Mouse (Mus musculus): ENCODE results near the gene Mrpl16. TPM values are rescaled to one million over a fixed set of nuclear protein-coding genes. Genes with fewer than 3 reads are reported as not detected.

The Mrpl16 gene
- total RNA-seq, 2 experiments from 2014 or later: 60.5 to 63.2 TPM

Other genes with a start within 250 kb of the Mrpl16 start
- 1 to 10 TPM; 2.5 to 3.6 TPM for gene Ms4a4d, start 233.6 kb upstream of the Mrpl16 start, total RNA-seq (2021)
- 1 to 10 TPM in 1 of 2 experiments, under 1 TPM in 1; 0.73 to 1.4 TPM for gene Ms4a6d, start 165.5 kb upstream of the Mrpl16 start, total RNA-seq (2021)
- under 1 TPM in 1 of 2 experiments, not detected in 1; 0.26 TPM for gene Ms4a2, start 146.7 kb upstream of the Mrpl16 start, total RNA-seq (2021)
- not detected for gene Ms4a3, start 129.5 kb upstream of the Mrpl16 start, total RNA-seq (2021)
- gene Oosp2, start 109.8 kb upstream of the Mrpl16 start, total RNA-seq (2021): not detected
- gene Oosp1, start 79.2 kb upstream of the Mrpl16 start, total RNA-seq (2021): not detected
- gene Oosp3, start 73.3 kb upstream of the Mrpl16 start, total RNA-seq (2021): not detected
- gene Gif, start 22.8 kb upstream of the Mrpl16 start, total RNA-seq (2021): not detected
- 1 to 10 TPM; 1.7 to 1.8 TPM for gene Stx3, start 49.0 kb downstream of the Mrpl16 start, total RNA-seq (2021)
- not detected for gene Olfr1417, start 68.8 kb downstream of the Mrpl16 start, total RNA-seq (2021)
- gene Olfr1418, start 90.7 kb downstream of the Mrpl16 start, total RNA-seq (2021): not detected
- not detected for gene Olfr1419, start 104.7 kb downstream of the Mrpl16 start, total RNA-seq (2021)
- gene Olfr1420, start 116.2 kb downstream of the Mrpl16 start, total RNA-seq (2021): not detected
- gene Patl1, start 142.0 kb downstream of the Mrpl16 start, total RNA-seq (2021): 10 to 100 TPM; 23.6 to 27.3 TPM
- gene Osbp, start 195.6 kb downstream of the Mrpl16 start, total RNA-seq (2021): 10 to 100 TPM; 53.4 to 56.3 TPM

Data from gastrocnemius, adult 18-20 months (tissue).